Mouse (Mus musculus) left cerebral cortex, postnatal 25 days (tissue): ENCODE data around the gene Shq1. TPM values are rescaled to one million over a fixed set of nuclear protein-coding genes. Genes with fewer than 3 reads are reported as not detected.

Experiments
- DNase-seq, 2 experiments: peaks; one replicate each; pipeline ENCODE4 v3.0.0; 2022; ENCODE audit warnings: low spot score in 2 of 2, mixed read lengths in 1 of 2
- intact Hi-C: fragments of 180-260 bp; cut with DNase I; formaldehyde crosslinking; loops from one replicate; pipeline ENCODE4 v1.15.1; 2025
- total RNA-seq, 2 experiments: library from RNA; stranded (reverse); gene quantifications; 2 replicates each; pipeline ENCODE4 v1.2.3; 2021

The Shq1 gene
- 1 to 10 TPM; 5.3 to 6.1 TPM for total RNA-seq

- intact Hi-C loops, result loop anchor here (2.0 to 10.0 kb wide), 3 partner anchors 162 to 594 kb away; partner anchors contain the start of gene Ppp4r2
These were observed at the start of gene Shq1 for GRCm38 (mm10) chr6:100670880-100671344. TSS of gene Shq1 (minus strand) at chr6:100671157.

GRCm38 (mm10) chr6:100720098-100720501 is 49.1 kb upstream of the Shq1 start:
- no peak for DNase-seq
- intact Hi-C loops, result no loop called here

More at GRCm38 (mm10) chr6:100670880-100671344, at the start of gene Shq1:
- peak; percentile 88 to 91 for DNase-seq

GRCm38 (mm10) chr6:100716817-100717216 is 45.9 kb upstream of the Shq1 start:
- no peak for DNase-seq
- intact Hi-C loops, result no loop called here

GRCm38 (mm10) chr6:100716152-100716551 is 45.2 kb upstream of the Shq1 start:
- intact Hi-C loops, result no loop called here

GRCm38 (mm10) chr6:100715296-100715828 is 44.4 kb upstream of the Shq1 start:
- no peak for DNase-seq
- intact Hi-C loops, result no loop called here

More at GRCm38 (mm10) chr6:100716152-100716551, 45.2 kb upstream of the Shq1 start:
- DNase-seq, result no peak

- DNase-seq, result no peak
- intact Hi-C loops, result no loop called here
These were observed 39.9 kb upstream of the Shq1 start for GRCm38 (mm10) chr6:100710866-100711265.

- DNase-seq, result no peak
- intact Hi-C loops, result no loop called here
These were observed 39.2 kb upstream of the Shq1 start for GRCm38 (mm10) chr6:100710170-100710569.

- intact Hi-C loops, result no loop called here
- no peak for DNase-seq
These were observed 38.5 kb upstream of the Shq1 start for GRCm38 (mm10) chr6:100709483-100709882.

GRCm38 (mm10) chr6:100708996-100709395 is 38.0 kb upstream of the Shq1 start:
- intact Hi-C loops, result no loop called here
- DNase-seq, result no peak

- no peak for DNase-seq
- intact Hi-C loops, result no loop called here
These were observed 37.3 kb upstream of the Shq1 start for GRCm38 (mm10) chr6:100708248-100708647.

GRCm38 (mm10) chr6:100707557-100707956 is 36.6 kb upstream of the Shq1 start:
- intact Hi-C loops, result no loop called here
- no peak for DNase-seq

GRCm38 (mm10) chr6:100706861-100707260 is 35.9 kb upstream of the Shq1 start:
- no peak for DNase-seq
- intact Hi-C loops, result no loop called here

- peak in 1 of 2 experiments; percentile 13 for DNase-seq
- intact Hi-C loops, result loop anchor here (2.0 kb wide), 2 partner anchors 27 to 129 kb away; no protein-coding TSS in a partner anchor
These were observed 34.4 kb upstream of the Shq1 start for GRCm38 (mm10) chr6:100705366-100705811.

GRCm38 (mm10) chr6:100704574-100705365 is 33.8 kb upstream of the Shq1 start, which contains the start of gene Gxylt2:
TSS of gene Gxylt2 (plus strand) at chr6:100704734.
- peak; percentile 22 to 48 for DNase-seq
- intact Hi-C loops, result loop anchor here (2.0 kb wide), 2 partner anchors 28 to 130 kb away; no protein-coding TSS in a partner anchor

- intact Hi-C loops, result loop anchor here (2.0 kb wide), 2 partner anchors 29 to 131 kb away; no protein-coding TSS in a partner anchor
- DNase-seq, result no peak
These were observed 33.2 kb upstream of the Shq1 start for GRCm38 (mm10) chr6:100704197-100704573.

GRCm38 (mm10) chr6:100700774-100701173 is 29.8 kb upstream of the Shq1 start:
- DNase-seq, result no peak
- intact Hi-C loops, result no loop called here

GRCm38 (mm10) chr6:100699986-100700385 is 29.0 kb upstream of the Shq1 start:
- DNase-seq, result no peak
- intact Hi-C loops, result no loop called here

- DNase-seq, result no peak
These were observed 15.4 kb upstream of the Shq1 start for GRCm38 (mm10) chr6:100686341-100686740.

GRCm38 (mm10) chr6:100678636-100679035 is 7.7 kb upstream of the Shq1 start:
- intact Hi-C loops, result loop anchor here (10.0 kb wide), 2 partner anchors 516 to 586 kb away; no protein-coding TSS in a partner anchor
- no peak for DNase-seq

More at GRCm38 (mm10) chr6:100686341-100686740, 15.4 kb upstream of the Shq1 start:
- intact Hi-C loops, result no loop called here

- intact Hi-C loops, result loop anchor here (10.0 kb wide), 2 partner anchors 518 to 588 kb away; no protein-coding TSS in a partner anchor
- DNase-seq, result no peak
These were observed 5.5 kb upstream of the Shq1 start for GRCm38 (mm10) chr6:100676461-100676860.
